Mouse (Mus musculus): ENCODE measurements around the gene Klc2. TPM values are rescaled to one million over a fixed set of nuclear protein-coding genes. Genes with fewer than 3 reads are reported as not detected.

Klc2 gene
- total and polyA plus RNA-seq, 3 experiments: 49.0 to 56.7 (median 50.6) TPM

GRCm38 (mm10) chr19:5079279-5079678, 39.1 kb downstream of the Klc2 start:
- H3K27ac ChIP-seq: no peak overlapping the region
- no peak for DNase-seq
- H3K9ac ChIP-seq (ENCODE audit: low read depth, low read length): no peak overlapping the region
- intact Hi-C loops (cut with DNase I): no loop called here
- TF ChIP-seq EP300 (IDR thresholded peaks at IDR 0.05; ENCODE audit: insufficient read depth, low read depth, low read length) (no peak), CTCF (IDR thresholded peaks at IDR 0.05) (peak; percentile 39)
- 89% methylated on average over 1 of the region's 1 CpGs for WGBS
- no peaks in the 10 kb centered on the region for H3K79me2 ChIP-seq (replicated peaks; ENCODE audit: control insufficient read depth, insufficient read depth, low read length)
- H3K27me3 ChIP-seq (ENCODE audit: control insufficient read depth, insufficient read depth, low read length): peaks cover 4% of the 10 kb centered on the region; the same call in 1 of the 2 replicates
- H3K4me3 ChIP-seq: no peak overlapping the region
- no peaks in the 10 kb centered on the region for H3K4me1 ChIP-seq (ENCODE audit: control insufficient read depth, insufficient read depth, low read length)
- H3K36me3 ChIP-seq (ENCODE audit: control insufficient read depth, insufficient read depth, low read length): no peaks in the 10 kb centered on the region

DNA sequence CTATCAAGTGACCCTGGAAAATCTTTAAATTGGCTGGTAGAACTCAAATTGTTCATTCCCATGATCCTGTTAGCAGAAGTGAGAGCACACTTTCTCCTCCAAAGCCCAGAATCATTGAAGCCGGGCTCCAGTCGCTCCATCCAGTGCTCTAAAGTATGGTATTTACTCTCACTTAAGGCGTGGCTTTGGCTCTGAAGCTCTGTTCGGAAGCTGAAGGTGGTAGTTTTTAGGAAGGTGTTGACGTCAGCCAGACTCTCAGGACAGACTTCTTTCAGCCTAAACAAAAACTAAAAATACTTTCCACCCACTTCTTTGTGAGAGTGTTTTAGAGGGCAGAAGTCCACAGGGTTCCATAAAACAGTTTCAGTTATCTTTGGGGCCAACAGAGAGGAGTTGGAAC, 44.8 kb downstream of the Klc2 start:
- H3K9ac ChIP-seq (ENCODE audit: low read depth, low read length): no peak overlapping the region
- TF ChIP-seq EP300 (IDR thresholded peaks at IDR 0.05; ENCODE audit: insufficient read depth, low read depth, low read length) (no peak), POLR2A (IDR thresholded peaks at IDR 0.05; ENCODE audit: insufficient read depth, low read depth, low read length) (no peak), CTCF (IDR thresholded peaks at IDR 0.05) (no peak)
- no peaks in the 10 kb centered on the region for H3K27me3 ChIP-seq (ENCODE audit: control insufficient read depth, insufficient read depth, low read length)
- intact Hi-C loops (cut with DNase I): loop anchor here (1.0 to 2.0 kb wide), 3 partner anchors 17 to 57 kb away; partner anchors contain the start of gene Rin1
- 32% methylated on average over 5 of the region's 5 CpGs for WGBS
- no peaks in the 10 kb centered on the region for H3K79me2 ChIP-seq (replicated peaks; ENCODE audit: control insufficient read depth, insufficient read depth, low read length)
- peaks cover 3% of the 10 kb centered on the region for H3K4me1 ChIP-seq (ENCODE audit: control insufficient read depth, insufficient read depth, low read length)
- H3K4me3 ChIP-seq: no peak overlapping the region
- no peak for DNase-seq
- H3K27ac ChIP-seq: no peak overlapping the region
- H3K36me3 ChIP-seq (ENCODE audit: control insufficient read depth, insufficient read depth, low read length): no peaks in the 10 kb centered on the region

- no peak overlapping the region for H3K9ac ChIP-seq (ENCODE audit: low read depth, low read length)
- 1% methylated on average over 15 of the region's 15 CpGs for WGBS
- H3K27me3 ChIP-seq (ENCODE audit: control insufficient read depth, insufficient read depth, low read length): no peaks in the 10 kb centered on the region; the same call in 1 of the 2 replicates
- H3K36me3 ChIP-seq (ENCODE audit: control insufficient read depth, insufficient read depth, low read length): no peaks in the 10 kb centered on the region
- intact Hi-C loops (cut with DNase I): loop anchor here (1.0 to 2.0 kb wide), 3 partner anchors 17 to 56 kb away; partner anchors contain the start of gene Rin1
- peak overlapping the region; percentile 61 for H3K4me3 ChIP-seq
- H3K27ac ChIP-seq: no peak overlapping the region
- H3K4me1 ChIP-seq (ENCODE audit: control insufficient read depth, insufficient read depth, low read length): peaks cover 3% of the 10 kb centered on the region
- H3K79me2 ChIP-seq (replicated peaks; ENCODE audit: control insufficient read depth, insufficient read depth, low read length): no peaks in the 10 kb centered on the region
- TF ChIP-seq CTCF (IDR thresholded peaks at IDR 0.05) (peak; percentile 75), POLR2A (IDR thresholded peaks at IDR 0.05; ENCODE audit: insufficient read depth, low read depth, low read length) (no peak), EP300 (IDR thresholded peaks at IDR 0.05; ENCODE audit: insufficient read depth, low read depth, low read length) (no peak)
- DNase-seq: peak; percentile 52 to 77
These were observed 45.3 kb downstream of the Klc2 start for GRCm38 (mm10) chr19:5073028-5073427.

DNA sequence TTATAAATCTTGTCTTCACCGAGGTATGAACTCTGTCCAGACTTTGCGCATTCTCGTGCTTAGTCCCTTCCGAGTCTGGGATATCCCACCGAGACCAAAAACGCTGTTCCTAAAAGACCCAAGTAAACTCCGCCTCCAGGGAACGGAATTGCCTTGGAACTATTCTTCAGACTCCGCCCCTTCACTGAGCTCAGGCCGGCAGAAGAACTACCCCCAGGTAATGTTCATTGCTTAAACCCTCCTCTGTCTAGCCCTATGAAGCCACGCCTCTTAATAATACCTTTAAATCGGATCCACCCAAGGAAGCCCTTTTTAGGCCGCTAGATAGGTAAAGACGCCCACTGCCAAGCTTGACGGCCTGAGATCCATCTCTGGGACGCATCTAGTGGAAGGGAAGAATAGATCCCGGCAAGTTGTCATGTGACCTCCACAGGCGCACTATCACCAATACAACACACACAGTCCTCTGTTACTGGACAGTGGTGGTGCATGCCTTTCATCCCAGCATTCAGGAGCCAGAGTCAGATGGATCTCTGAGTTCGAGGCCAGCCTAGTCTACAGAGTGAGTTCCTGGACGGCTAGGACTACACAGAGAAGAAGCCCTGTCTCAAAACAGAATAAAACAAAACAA, 45.9 kb downstream of the Klc2 start:
- Histone ChIP-seq H3K27ac (peak overlapping the region; percentile 64), H3K9ac (ENCODE audit: low read depth, low read length) (peak overlapping the region; percentile 34)

GRCm38 (mm10) chr19:5071545-5072369, 46.6 kb downstream of the Klc2 start:
- no peak; the same call in 1 of the 2 replicates for TF ChIP-seq POLR2A (IDR thresholded peaks at IDR 0.05; ENCODE audit: insufficient read depth, low read depth, low read length)
- TF ChIP-seq CTCF (IDR thresholded peaks at IDR 0.05): no peak
- TF ChIP-seq EP300 (IDR thresholded peaks at IDR 0.05; ENCODE audit: insufficient read depth, low read depth, low read length): 0 out of 2 replicates have a peak, but pooled peaks have one; percentile 12
- H3K79me2 ChIP-seq (replicated peaks; ENCODE audit: control insufficient read depth, insufficient read depth, low read length): no peaks in the 10 kb centered on the region
- H3K36me3 ChIP-seq (ENCODE audit: control insufficient read depth, insufficient read depth, low read length): no peaks in the 10 kb centered on the region
- H3K4me1 ChIP-seq (ENCODE audit: control insufficient read depth, insufficient read depth, low read length): peaks cover 8% of the 10 kb centered on the region
- no peaks in the 10 kb centered on the region; the same call in 1 of the 2 replicates for H3K27me3 ChIP-seq (ENCODE audit: control insufficient read depth, insufficient read depth, low read length)
- H3K4me3 ChIP-seq: peak overlapping the region; percentile 61
- H3K27ac ChIP-seq: peak overlapping the region; percentile 64
- DNase-seq: peak; percentile 85 to 88
- peak overlapping the region; percentile 43 for H3K9ac ChIP-seq (ENCODE audit: low read depth, low read length)
- intact Hi-C loops (cut with DNase I): loop anchor here (2.0 kb wide), 1 partner anchor 55 kb away; no protein-coding TSS in a partner anchor
- 7% methylated on average over 40 of the region's 40 CpGs for WGBS

More for the DNA sequence above, 45.9 kb downstream of the Klc2 start:
- Histone ChIP-seq H3K4me1 (ENCODE audit: control insufficient read depth, insufficient read depth, low read length) (peaks cover 3% of the 10 kb centered on the region), H3K36me3 (ENCODE audit: control insufficient read depth, insufficient read depth, low read length) (no peaks in the 10 kb centered on the region), H3K4me3 (peak overlapping the region; percentile 61), H3K27me3 (ENCODE audit: control insufficient read depth, insufficient read depth, low read length) (no peaks in the 10 kb centered on the region; the same call in 1 of the 2 replicates), H3K79me2 (replicated peaks; ENCODE audit: control insufficient read depth, insufficient read depth, low read length) (no peaks in the 10 kb centered on the region)
- TF ChIP-seq EP300 (IDR thresholded peaks at IDR 0.05; ENCODE audit: insufficient read depth, low read depth, low read length) (no peak), POLR2A (IDR thresholded peaks at IDR 0.05; ENCODE audit: insufficient read depth, low read depth, low read length) (no peak), CTCF (IDR thresholded peaks at IDR 0.05) (no peak)
- DNase-seq: no peak
- WGBS: 3% methylated on average over 20 of the region's 20 CpGs
- intact Hi-C loops (cut with DNase I): loop anchor here (1.0 to 2.0 kb wide), 3 partner anchors 16 to 56 kb away; partner anchors contain the start of gene Rin1
